Mouse (Mus musculus) cerebellum, adult 11 months (tissue): ENCODE results near the gene Oma1.

Experiments used
- DNase-seq: peaks from one replicate; pipeline ENCODE4 v3.0.0; 2022

Gene Oma1

DNA sequence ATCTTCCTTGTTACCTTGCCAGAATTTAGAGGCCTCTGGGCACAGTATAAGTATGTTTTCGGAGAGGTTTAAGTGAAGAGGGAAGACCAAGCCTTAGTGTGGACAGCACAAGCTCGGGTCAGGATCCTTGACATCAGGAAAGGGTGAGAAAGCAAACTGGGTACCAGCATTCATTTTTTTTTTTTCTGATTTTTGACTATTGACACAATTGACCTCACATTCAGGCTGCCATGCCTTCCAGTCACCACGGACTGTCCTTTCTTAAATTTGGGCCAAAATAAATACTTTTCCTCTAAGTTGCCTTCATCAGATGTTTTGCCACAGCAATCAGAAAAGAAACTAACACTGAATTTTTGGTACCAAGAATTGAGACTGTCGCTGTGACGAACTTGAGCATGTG lies 68.6 kb downstream of the Oma1 start:
- no peak for DNase-seq

DNA sequence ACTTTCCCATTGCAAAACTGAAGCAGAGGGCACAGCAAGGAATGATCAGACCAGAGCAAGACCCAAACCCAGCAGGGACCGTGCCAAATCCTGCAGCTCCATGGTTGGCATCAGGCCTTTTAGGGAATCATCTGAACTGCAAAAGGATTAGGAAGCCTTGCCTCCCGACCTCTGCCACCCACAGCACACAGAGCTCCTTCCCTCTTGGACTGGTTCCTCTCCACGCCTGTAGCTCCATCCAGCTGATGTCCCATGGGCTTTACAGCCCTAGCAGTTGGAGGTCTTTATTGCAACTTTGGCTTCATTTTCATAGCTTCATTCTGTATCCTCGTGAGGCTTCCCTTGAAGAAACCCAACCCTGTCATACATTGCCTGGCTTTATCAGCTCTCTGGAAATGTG lies 71.4 kb downstream of the Oma1 start:
- DNase-seq = no peak

DNA sequence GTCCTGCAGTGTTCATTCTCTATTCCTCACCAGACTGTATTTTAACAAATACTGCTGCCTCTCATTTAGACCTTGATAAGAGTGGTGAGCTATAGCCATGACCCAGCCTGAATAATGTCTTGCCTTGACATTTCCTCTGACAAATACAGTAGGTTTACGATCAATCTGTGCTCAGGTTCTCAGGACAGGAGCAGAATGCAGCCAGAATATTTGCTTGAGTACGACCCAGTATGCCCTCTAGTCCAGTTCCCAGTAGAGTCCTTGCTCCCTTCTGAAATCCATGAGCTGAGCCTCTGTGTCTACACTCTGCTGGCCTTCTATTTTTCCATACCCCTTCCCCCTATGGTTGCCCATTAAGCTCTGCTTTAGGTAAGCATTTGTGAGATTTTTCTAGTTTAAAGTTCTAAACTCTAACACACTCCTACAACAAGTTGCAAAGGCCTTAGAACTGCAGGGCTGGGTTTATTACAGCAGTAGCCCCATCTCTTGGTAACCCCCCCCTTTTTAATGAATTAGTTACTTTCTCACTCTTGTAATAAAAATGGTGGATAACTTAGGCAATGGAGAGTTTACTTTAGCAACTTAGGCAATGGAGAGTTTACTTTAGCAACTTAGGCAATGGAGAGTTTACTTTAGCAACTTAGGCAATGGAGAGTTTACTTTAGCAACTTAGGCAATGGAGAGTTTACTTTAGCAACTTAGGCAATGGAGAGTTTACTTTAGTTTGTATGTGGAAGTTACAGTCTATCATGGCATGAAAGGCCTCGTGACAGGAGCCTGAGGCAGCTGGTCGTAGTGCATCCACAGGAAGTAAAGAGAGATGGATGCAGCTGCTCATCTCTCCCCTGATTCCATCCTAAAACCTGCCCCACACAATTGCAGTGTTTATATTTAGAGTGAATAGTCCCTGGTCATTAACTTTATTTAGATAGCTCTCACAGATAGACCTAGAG lies 72.5 kb downstream of the Oma1 start:
- no peak for DNase-seq

DNA sequence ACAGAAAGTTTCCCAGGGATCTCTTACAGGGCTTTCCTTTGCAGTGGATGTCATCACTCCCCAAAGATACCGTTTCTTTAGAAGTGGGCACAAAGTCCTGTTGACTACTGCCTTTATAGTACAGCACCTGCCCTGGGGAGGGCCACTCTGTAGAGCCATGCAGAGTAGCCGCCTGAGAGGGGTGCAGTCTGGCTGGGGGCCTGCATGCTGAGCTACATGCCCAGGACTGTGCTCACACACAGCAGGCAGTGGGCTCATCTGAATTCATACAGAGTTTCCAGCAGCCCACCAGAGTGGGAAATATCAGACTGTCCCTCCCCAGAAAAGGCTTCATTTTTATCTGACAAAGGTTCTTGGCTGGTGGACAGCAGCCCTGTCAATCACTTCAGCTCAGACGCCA lies 73.7 kb downstream of the Oma1 start:
- DNase-seq = no peak

DNA sequence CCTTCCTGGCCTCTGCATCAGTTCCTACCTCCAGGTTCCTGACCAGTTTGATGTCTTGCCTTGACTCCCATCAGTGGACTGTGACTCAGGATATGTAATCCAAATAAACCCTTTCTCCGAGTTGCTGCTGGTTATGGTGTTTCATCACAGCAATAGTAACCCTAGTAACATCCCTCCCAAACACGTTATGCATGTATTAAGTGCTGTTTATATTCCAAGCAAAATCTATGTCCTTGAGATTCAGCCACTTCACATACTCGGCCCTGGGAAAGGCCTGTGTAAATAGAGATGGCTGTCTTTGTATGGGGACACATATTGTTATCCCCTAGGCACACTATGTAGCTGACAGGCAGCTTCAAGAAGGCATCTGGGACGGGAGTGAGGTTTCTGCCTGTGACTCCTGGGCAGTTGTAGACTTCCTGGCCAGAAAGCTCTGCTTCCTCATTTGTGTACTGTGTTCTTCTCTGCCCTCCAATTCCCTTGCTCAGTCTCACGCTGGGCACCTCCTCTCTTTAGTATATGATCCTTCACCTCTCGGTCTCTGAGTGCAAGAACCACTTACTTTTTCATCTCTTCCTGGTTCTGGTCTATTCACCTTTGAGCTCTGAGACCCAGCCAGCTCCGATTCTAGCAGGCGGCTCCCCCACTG lies 75.0 kb downstream of the Oma1 start:
- DNase-seq = no peak

DNA sequence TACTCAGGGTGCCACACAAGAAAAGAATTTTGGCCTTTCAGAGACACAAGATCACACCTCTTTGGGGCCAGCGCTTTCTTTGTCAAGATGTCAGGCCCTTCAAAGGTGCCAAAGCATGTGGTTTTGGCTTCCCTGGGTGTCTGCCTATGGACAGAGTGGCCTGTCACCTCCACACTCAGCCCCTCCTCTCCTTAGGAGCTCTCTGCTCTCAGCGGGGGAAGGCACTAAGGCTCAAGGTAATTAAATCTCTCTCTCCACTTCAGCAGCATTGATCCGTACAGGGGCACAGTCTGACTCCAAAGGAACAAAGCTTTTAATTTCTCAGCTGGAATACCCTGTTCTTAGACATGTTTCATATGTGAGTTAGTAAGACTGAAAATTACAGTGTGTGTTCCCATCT lies 76.0 kb downstream of the Oma1 start:
- DNase-seq = no peak

DNA sequence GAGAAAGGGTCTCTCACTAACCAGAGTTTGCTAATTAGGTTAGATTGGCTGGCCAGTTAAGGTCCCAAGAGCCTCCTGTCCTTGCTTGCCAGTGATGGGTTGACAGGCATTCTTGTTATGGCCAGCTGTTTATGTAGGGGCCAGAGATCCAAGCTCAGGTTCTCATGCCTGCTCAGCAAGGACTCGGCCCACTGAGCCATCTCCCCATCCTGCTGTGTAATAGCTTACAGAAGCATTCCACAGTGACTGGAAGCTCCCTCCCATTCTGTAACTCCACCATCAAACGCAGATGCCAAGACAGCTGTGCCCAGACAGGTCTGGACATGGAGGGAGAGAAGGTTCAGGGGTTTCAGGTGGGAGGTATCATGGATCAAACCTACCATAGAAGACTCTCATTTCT lies 76.9 kb downstream of the Oma1 start:
- DNase-seq = no peak

DNA sequence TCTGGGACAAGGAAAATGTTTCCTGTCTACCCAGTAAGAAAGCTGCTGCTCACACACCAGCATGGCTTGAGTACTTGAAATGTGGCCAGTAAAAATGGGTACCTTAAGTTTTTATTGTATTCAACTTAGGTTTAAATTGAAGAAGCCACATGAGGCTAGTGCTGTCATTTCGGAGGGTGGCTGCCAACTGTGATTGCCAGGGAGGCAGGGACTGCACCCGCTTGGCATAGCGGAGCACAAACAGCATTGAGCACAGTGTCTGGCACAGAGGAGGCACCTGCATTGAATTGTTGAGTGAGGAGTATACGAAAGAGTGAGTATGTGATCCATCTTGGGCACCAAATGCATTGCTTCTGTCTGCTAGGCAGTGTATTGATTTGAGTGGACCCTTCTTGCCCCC lies 81.5 kb downstream of the Oma1 start:
- DNase-seq = no peak

DNA sequence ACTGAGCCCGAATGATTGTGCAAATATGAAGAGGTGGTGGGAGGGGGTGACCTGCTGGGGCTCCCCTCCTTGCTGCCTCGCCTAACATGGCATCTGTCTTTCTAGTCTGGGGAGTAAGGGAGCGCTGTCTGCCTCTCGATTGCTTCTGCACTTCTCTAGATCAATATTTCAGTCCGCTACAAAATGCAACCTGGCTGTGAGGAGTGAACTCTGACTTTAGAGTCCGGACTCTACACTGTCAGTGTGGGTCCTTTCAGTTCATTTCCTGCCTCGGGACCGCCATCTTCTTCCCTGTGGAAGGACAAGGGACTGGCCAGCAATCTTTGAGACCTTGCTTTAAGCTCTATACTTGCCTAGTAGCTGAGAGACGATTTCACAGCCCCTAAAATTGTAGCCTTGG lies 82.3 kb downstream of the Oma1 start:
- no peak for DNase-seq

DNA sequence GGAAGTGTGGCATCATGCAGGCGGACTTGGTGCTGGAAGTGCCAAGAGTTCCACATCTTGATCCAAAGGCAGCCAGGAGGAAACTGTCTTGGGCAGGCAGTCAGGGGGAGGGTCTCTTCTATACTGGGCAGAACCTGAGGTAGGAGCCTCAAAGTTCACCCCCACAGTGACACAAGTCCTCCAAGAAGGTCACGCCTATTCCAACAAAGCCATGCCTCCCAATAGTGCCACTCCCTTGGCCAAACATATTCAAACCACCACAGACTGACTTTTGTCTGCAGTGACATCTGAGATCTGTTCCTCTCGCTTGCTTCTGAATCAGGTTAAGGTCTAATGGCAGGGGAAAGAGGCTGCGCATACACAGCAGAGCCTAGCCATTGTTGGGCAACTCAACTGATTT lies 83.3 kb downstream of the Oma1 start:
- DNase-seq = no peak

DNA sequence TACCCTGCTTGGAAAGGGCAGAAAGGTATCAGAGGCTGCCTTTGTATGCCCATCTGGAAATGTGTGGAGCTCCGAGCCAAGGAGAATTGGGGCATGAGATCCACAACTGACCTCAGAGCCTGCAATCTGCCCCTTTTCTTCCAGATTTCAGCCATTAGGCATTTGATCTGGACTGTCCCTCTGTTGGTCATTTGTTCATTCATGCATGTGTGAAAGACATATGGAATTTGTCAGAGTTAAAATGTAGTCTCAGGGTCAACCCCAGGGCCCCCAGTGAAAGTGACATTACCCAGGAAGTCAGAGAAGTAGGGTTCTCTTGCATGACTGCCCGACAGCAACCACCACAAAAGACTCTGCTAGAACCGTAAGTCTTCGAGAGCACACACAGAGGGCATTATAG lies 89.0 kb downstream of the Oma1 start:
- no peak for DNase-seq

DNA sequence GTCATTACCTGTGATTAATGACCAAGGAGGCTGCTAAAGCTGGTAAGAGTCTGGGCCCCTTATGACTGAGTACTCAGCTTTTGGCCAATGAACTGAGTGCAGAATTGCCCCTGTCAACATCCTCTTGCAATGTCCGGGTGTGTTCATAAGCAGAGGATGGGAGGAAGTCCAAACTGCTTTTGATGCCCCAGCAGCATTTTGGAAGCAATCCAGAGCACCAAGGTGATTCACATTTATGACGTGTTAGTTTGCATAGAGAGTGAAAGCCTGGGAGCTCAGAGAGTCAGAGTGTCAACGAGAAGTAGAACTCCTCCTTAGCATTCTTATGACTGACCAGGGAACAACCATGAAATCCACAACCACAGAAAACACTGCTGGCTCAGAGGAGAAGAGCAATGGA lies 91.7 kb downstream of the Oma1 start:
- no peak for DNase-seq

DNA sequence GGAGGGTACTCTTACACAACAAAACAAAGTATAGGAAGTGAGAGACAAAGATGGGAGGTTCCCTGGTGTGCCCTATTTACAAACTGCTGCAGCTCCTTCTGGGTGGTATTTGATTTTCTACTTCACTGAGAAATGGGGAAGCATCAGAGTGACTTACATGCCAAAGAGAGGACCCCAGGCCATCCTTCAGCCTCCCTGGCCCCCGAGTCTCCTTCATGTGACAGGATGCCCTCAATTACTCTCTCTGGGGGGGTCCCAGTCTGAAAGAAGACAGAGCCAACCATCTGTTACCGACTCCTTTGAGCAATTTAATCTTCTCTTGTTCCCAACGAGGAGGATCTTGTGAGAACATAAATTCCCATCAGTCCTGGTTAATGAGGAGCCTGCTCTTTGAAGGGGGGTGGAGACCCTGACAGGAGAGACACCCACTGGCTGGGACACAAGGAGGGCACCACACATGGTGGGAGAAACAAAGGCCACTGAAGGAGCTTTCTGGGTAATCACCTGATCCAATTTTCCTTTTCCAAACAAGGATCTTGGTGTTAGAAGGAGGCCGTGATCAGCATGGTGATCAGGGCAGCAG lies 96.7 kb downstream of the Oma1 start:
- no peak for DNase-seq
